8 mouse cellular contexts compared by ENCODE assay signal in genomic region chr9:59723791-59724442, GRCm38 (mm10). TPM values are rescaled to one million over a fixed set of nuclear protein-coding genes. Genes with fewer than 3 reads are reported as not detected.
DNase-seq lines count a peak whose midpoint lies in the region; ATAC-seq and TF ChIP-seq lines count a peak whose summit lies in the region.

No protein-coding gene starts in this region.

- WGBS in midbrain, embryonic 14.5 days, result 64% methylated on average over 8 of the region's 8 CpGs
- 78% methylated on average over 8 of the region's 8 CpGs for WGBS in midbrain, embryonic 11.5 days
- WGBS in embryonic facial prominence, embryonic 14.5 days, result 38% methylated on average over 8 of the region's 8 CpGs
- 88% methylated on average over 8 of the region's 8 CpGs for WGBS in thymus, adult 2 months

- peaks cover 8% of the 10 kb centered on the region; the same call in 1 of the 2 replicates for H3K4me1 ChIP-seq in midbrain, embryonic 14.5 days (ENCODE audit: control insufficient read depth, insufficient read depth, low read length)
- 0 out of 2 replicates have a peak, but pooled peaks cover 2% of the 10 kb centered on the region for H3K4me1 ChIP-seq in midbrain, embryonic 11.5 days (ENCODE audit: control insufficient read depth, insufficient read depth, low read length)
- peaks cover 9% of the 10 kb centered on the region for H3K4me1 ChIP-seq in embryonic facial prominence, embryonic 14.5 days (ENCODE audit: control insufficient read depth, insufficient read depth, low read length)
- H3K4me1 ChIP-seq in thymus, adult 2 months (replicated peaks; ENCODE audit: control insufficient read depth, insufficient read depth, low read length), result no peaks in the 10 kb centered on the region

- no peaks in the 10 kb centered on the region for H3K9me3 ChIP-seq in midbrain, embryonic 14.5 days (ENCODE audit: control insufficient read depth, low read length)
- no peaks in the 10 kb centered on the region for H3K9me3 ChIP-seq in midbrain, embryonic 11.5 days (ENCODE audit: control insufficient read depth, low read length)
- no peaks in the 10 kb centered on the region for H3K9me3 ChIP-seq in embryonic facial prominence, embryonic 14.5 days (ENCODE audit: control insufficient read depth, low read length)

- no peak overlapping the region for H3K27ac ChIP-seq in midbrain, embryonic 14.5 days (replicated peaks; ENCODE audit: low read depth, low read length)
- H3K27ac ChIP-seq in midbrain, embryonic 11.5 days (ENCODE audit: low read depth, low read length), result no peak overlapping the region
- H3K27ac ChIP-seq in embryonic facial prominence, embryonic 14.5 days (replicated peaks; ENCODE audit: low read depth, low read length), result peak overlapping the region; percentile 72
- no peak overlapping the region for H3K27ac ChIP-seq in thymus, adult 2 months (ENCODE audit: control insufficient read depth, insufficient read depth, low read length)

- no peak for TF ChIP-seq POLR2A in thymus, adult 2 months (IDR thresholded peaks at IDR 0.05; ENCODE audit: control insufficient read depth, extremely low read depth, insufficient read depth, low read length, poor library complexity)

- no peaks in the 10 kb centered on the region for H3K36me3 ChIP-seq in midbrain, embryonic 14.5 days (ENCODE audit: control insufficient read depth, insufficient read depth, low read length)
- H3K36me3 ChIP-seq in midbrain, embryonic 11.5 days (ENCODE audit: control insufficient read depth, insufficient read depth, low read length), result no peaks in the 10 kb centered on the region
- no peaks in the 10 kb centered on the region for H3K36me3 ChIP-seq in embryonic facial prominence, embryonic 14.5 days (ENCODE audit: control insufficient read depth, insufficient read depth, low read length)
- H3K36me3 ChIP-seq in thymus, adult 2 months (ENCODE audit: control insufficient read depth, insufficient read depth, low read length), result no peaks in the 10 kb centered on the region

- peak; percentile 13 for DNase-seq in midbrain, embryonic 14.5 days
- DNase-seq in midbrain, embryonic 11.5 days (ENCODE audit: low spot score, missing footprints), result no peak
- DNase-seq in embryonic facial prominence, embryonic 14.5 days (ENCODE audit: low spot score), result peak; percentile 82
- peak; percentile 40 for DNase-seq in heart, postnatal 4 days
- DNase-seq in layer of hippocampus, postnatal 10 days (ENCODE audit: low spot score in 2 of 2), result peak; percentile 44 to 52
- DNase-seq in lung, postnatal 14 days, result peak; percentile 53
- DNase-seq in thymus, adult 2 months, result no peak

- TF ChIP-seq CTCF in thymus, adult 2 months (IDR thresholded peaks at IDR 0.05; ENCODE audit: borderline replicate concordance, control insufficient read depth, extremely low read depth, insufficient read depth, low read length, poor library complexity), result no peak

- no peak overlapping the region for H3K4me2 ChIP-seq in midbrain, embryonic 14.5 days (ENCODE audit: low read length)
- no peak overlapping the region for H3K4me2 ChIP-seq in midbrain, embryonic 11.5 days
- no peak overlapping the region for H3K4me2 ChIP-seq in embryonic facial prominence, embryonic 14.5 days (ENCODE audit: low read depth, low read length)

- H3K9ac ChIP-seq in midbrain, embryonic 14.5 days (replicated peaks; ENCODE audit: low read length), result no peak overlapping the region
- no peak overlapping the region for H3K9ac ChIP-seq in midbrain, embryonic 11.5 days (ENCODE audit: low read length)
- no peak overlapping the region for H3K9ac ChIP-seq in embryonic facial prominence, embryonic 14.5 days (ENCODE audit: low read depth, low read length)

- H3K27me3 ChIP-seq in midbrain, embryonic 14.5 days (ENCODE audit: control insufficient read depth, insufficient read depth, low read length), result no peaks in the 10 kb centered on the region
- H3K27me3 ChIP-seq in midbrain, embryonic 11.5 days (ENCODE audit: control insufficient read depth, insufficient read depth, low read length), result no peaks in the 10 kb centered on the region
- no peaks in the 10 kb centered on the region for H3K27me3 ChIP-seq in embryonic facial prominence, embryonic 14.5 days (replicated peaks; ENCODE audit: control insufficient read depth, insufficient read depth, low read length)
- no peaks in the 10 kb centered on the region for H3K27me3 ChIP-seq in thymus, adult 2 months (ENCODE audit: control insufficient read depth, insufficient read depth, low read length)

- no peak for ATAC-seq in midbrain, embryonic 14.5 days (ENCODE audit: low FRiP score, low TSS enrichment)
- no peak for ATAC-seq in midbrain, embryonic 11.5 days (ENCODE audit: low FRiP score)
- ATAC-seq in embryonic facial prominence, embryonic 14.5 days (ENCODE audit: low read depth), result peak; percentile 83
- ATAC-seq in megakaryocyte progenitor cell, adult 5-6 weeks (replicated peaks; ENCODE audit: poor library complexity), result no peak

- no peak overlapping the region for H3K4me3 ChIP-seq in midbrain, embryonic 14.5 days (replicated peaks; ENCODE audit: low read depth, low read length)
- H3K4me3 ChIP-seq in midbrain, embryonic 11.5 days (ENCODE audit: low read depth, low read length), result no peak overlapping the region
- no peak overlapping the region for H3K4me3 ChIP-seq in embryonic facial prominence, embryonic 14.5 days (ENCODE audit: low read depth, low read length)
- no peak overlapping the region for H3K4me3 ChIP-seq in thymus, adult 2 months (ENCODE audit: control insufficient read depth, insufficient read depth, low read length)

RNA-seq across cellular contexts. Expression of gene Senp8, which starts 26.6 kb away (rescaled TPM):
- 12.9 and 16.4 TPM in 2 replicates for polyA plus RNA-seq in midbrain, embryonic 14.5 days (2014; fragmentation: Nextera tagmentation; extraction: Ambion mirVana)
- polyA plus RNA-seq in midbrain, embryonic 11.5 days (2014; fragmentation: Nextera tagmentation; extraction: Ambion mirVana), result 26.1 and 26.8 TPM in 2 replicates
- 10.0 and 12.3 TPM in 2 replicates for polyA plus RNA-seq in embryonic facial prominence, embryonic 14.5 days (2014; fragmentation: Nextera tagmentation; extraction: Ambion mirVana)
- total RNA-seq in heart, postnatal 4 days (2021), result 1 to 10 TPM; 4.3 to 4.4 TPM
- 1 to 10 TPM; 5.1 to 6.8 TPM for total RNA-seq in layer of hippocampus, postnatal 10 days (2021)
- polyA plus RNA-seq in thymus, adult 2 months (2012; rRNA removed), result 2.4 and 3.2 TPM in 2 replicates
- total RNA-seq in megakaryocyte progenitor cell, adult 5-6 weeks (2015), result 4.7 and 6.4 TPM in 2 replicates
- 8.1 and 8.8 TPM in 2 replicates for total RNA-seq in megakaryocyte progenitor cell, adult 5-6 weeks (2017)

RNA-seq across cellular contexts. Expression of gene Myo9a, which starts 26.8 kb away (rescaled TPM):
- 30.2 and 34.0 TPM in 2 replicates for polyA plus RNA-seq in midbrain, embryonic 14.5 days (2014; fragmentation: Nextera tagmentation; extraction: Ambion mirVana)
- 17.5 and 20.0 TPM in 2 replicates for polyA plus RNA-seq in midbrain, embryonic 11.5 days (2014; fragmentation: Nextera tagmentation; extraction: Ambion mirVana)
- 18.3 and 19.4 TPM in 2 replicates for polyA plus RNA-seq in embryonic facial prominence, embryonic 14.5 days (2014; fragmentation: Nextera tagmentation; extraction: Ambion mirVana)
- total RNA-seq in heart, postnatal 4 days (2021), result 10 to 100 TPM; 21.5 to 23.4 TPM
- 10 to 100 TPM; 69.7 to 78.4 TPM for total RNA-seq in layer of hippocampus, postnatal 10 days (2021)
- 2.4 and 4.1 TPM in 2 replicates for polyA plus RNA-seq in thymus, adult 2 months (2012; rRNA removed)
- 8.5 and 14.4 TPM in 2 replicates for total RNA-seq in megakaryocyte progenitor cell, adult 5-6 weeks (2015)
- total RNA-seq in megakaryocyte progenitor cell, adult 5-6 weeks (2017), result 8.3 and 20.4 TPM in 2 replicates

RNA-seq across cellular contexts. Expression of gene Gramd2, which starts 44.0 kb away (rescaled TPM):
- 2.8 and 5.2 TPM in 2 replicates for polyA plus RNA-seq in midbrain, embryonic 14.5 days (2014; fragmentation: Nextera tagmentation; extraction: Ambion mirVana)
- 0.15 and 0.18 TPM in 2 replicates for polyA plus RNA-seq in midbrain, embryonic 11.5 days (2014; fragmentation: Nextera tagmentation; extraction: Ambion mirVana)
- 4.5 and 5.4 TPM in 2 replicates for polyA plus RNA-seq in embryonic facial prominence, embryonic 14.5 days (2014; fragmentation: Nextera tagmentation; extraction: Ambion mirVana)
- total RNA-seq in heart, postnatal 4 days (2021), result under 1 TPM in 1 of 2 experiments, not detected in 1; 0.11 TPM
- total RNA-seq in layer of hippocampus, postnatal 10 days (2021), result 10 to 100 TPM; 12.8 to 14.7 TPM
- 0.69 and 1.00 TPM in 2 replicates for polyA plus RNA-seq in thymus, adult 2 months (2012; rRNA removed)
- total RNA-seq in megakaryocyte progenitor cell, adult 5-6 weeks (2015), result 0.02 TPM in 1 of 2 replicates, not detected in the other
- total RNA-seq in megakaryocyte progenitor cell, adult 5-6 weeks (2017), result 0.14 TPM in 1 of 2 replicates, not detected in the other

Comparison
In these comparisons a context has a peak if more than half of its experiments do, and no peak if none do; other contexts are left out.
1. DNase-seq: peak in midbrain, embryonic 14.5 days (single experiment), embryonic facial prominence, embryonic 14.5 days (single experiment), heart, postnatal 4 days (single experiment), layer of hippocampus, postnatal 10 days (2 of 2) and lung, postnatal 14 days (single experiment); none in midbrain, embryonic 11.5 days (single experiment) and thymus, adult 2 months (single experiment).